Mouse (Mus musculus) spleen, postnatal 36 days (tissue): ENCODE data around the gene Ralgapa2.

Experiments used
- DNase-seq, 2 experiments: peaks; one replicate each; pipeline ENCODE4 v3.0.0; 2022; ENCODE audit warnings: low spot score in 2 of 2, mixed read lengths in 1 of 2

The Ralgapa2 gene

GRCm38 (mm10) chr2:146361969-146362368 lies 150.2 kb downstream of the Ralgapa2 start:
- DNase-seq, result no peak

GRCm38 (mm10) chr2:146361076-146361475 lies 151.1 kb downstream of the Ralgapa2 start:
- DNase-seq, result no peak

- DNase-seq, result no peak
Measured at GRCm38 (mm10) chr2:146359676-146360075, 152.5 kb downstream of the Ralgapa2 start.

- DNase-seq, result no peak
Measured at GRCm38 (mm10) chr2:146356524-146356923, 155.6 kb downstream of the Ralgapa2 start.

- no peak for DNase-seq
Measured at GRCm38 (mm10) chr2:146350230-146350629, 161.9 kb downstream of the Ralgapa2 start.

GRCm38 (mm10) chr2:146347942-146348341 lies 164.2 kb downstream of the Ralgapa2 start:
- no peak for DNase-seq

- no peak for DNase-seq
Measured at GRCm38 (mm10) chr2:146340090-146340489, 172.1 kb downstream of the Ralgapa2 start.

- no peak for DNase-seq
Measured at GRCm38 (mm10) chr2:146337540-146337939, 174.6 kb downstream of the Ralgapa2 start.

GRCm38 (mm10) chr2:146331894-146332476 lies 180.2 kb downstream of the Ralgapa2 start:
- DNase-seq, result no peak

- DNase-seq, result no peak
Measured at GRCm38 (mm10) chr2:146330772-146331281, 181.3 kb downstream of the Ralgapa2 start.

GRCm38 (mm10) chr2:146330101-146330500 lies 182.0 kb downstream of the Ralgapa2 start:
- DNase-seq, result no peak

GRCm38 (mm10) chr2:146326654-146327053 lies 185.5 kb downstream of the Ralgapa2 start:
- DNase-seq, result no peak

GRCm38 (mm10) chr2:146324907-146325715 lies 187.0 kb downstream of the Ralgapa2 start:
- DNase-seq, result no peak

GRCm38 (mm10) chr2:146324140-146324906 lies 187.8 kb downstream of the Ralgapa2 start:
- DNase-seq, result no peak

GRCm38 (mm10) chr2:146323528-146323927 lies 188.6 kb downstream of the Ralgapa2 start:
- DNase-seq, result no peak

- no peak for DNase-seq
Measured at GRCm38 (mm10) chr2:146322770-146323169, 189.4 kb downstream of the Ralgapa2 start.

GRCm38 (mm10) chr2:146322019-146322418 lies 190.1 kb downstream of the Ralgapa2 start:
- no peak for DNase-seq

- no peak for DNase-seq
Measured at GRCm38 (mm10) chr2:146320666-146321065, 191.5 kb downstream of the Ralgapa2 start.

GRCm38 (mm10) chr2:146314751-146315150 lies 197.4 kb downstream of the Ralgapa2 start:
- no peak for DNase-seq

- DNase-seq, result no peak
Measured at GRCm38 (mm10) chr2:146313811-146314210, 198.3 kb downstream of the Ralgapa2 start.

GRCm38 (mm10) chr2:146310760-146311159 lies 201.4 kb downstream of the Ralgapa2 start:
- DNase-seq, result no peak

- DNase-seq, result peak; percentile 58 to 63
Measured at GRCm38 (mm10) chr2:146310291-146310690, 201.9 kb downstream of the Ralgapa2 start.
